Mouse (Mus musculus): ENCODE results near the gene Senp3.
"Not testable (repeated sequence)": the region's sequence is repeated elsewhere in the genome, so short reads cannot be mapped to it uniquely, and the experiment has no call there.

Gene Senp3

DNA sequence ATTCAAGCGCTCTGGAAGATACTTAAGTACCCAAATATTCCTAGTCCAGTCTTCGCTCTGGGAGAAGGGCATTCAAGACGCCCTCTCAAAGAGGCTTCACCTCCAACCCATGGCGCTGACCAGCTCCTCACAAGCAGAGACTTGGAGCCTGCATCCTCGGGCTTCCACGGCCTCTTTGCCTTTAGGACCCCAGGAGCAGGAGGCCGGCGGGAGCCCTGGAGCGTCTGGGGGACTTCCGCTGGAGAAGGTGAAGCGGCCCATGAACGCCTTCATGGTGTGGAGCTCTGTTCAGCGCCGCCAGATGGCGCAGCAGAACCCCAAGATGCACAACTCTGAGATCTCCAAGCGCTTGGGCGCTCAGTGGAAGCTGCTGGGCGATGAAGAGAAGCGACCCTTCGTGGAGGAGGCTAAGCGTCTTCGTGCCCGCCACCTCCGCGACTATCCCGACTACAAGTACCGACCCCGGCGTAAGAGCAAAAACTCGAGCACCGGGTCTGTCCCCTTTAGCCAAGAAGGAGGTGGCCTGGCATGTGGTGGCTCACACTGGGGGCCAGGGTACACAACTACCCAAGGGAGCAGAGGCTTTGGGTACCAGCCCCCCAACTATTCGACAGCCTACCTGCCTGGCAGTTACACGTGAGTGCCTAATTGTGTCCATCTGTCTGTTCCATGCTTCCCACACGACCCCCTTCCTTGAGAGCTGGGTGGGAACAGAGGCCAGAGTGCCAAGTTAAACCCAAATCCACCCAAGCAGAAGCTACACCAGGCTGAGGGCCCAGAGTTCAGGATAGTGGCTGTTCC lies 26.4 kb downstream of the Senp3 start, which contains the start of gene Sox15:
Sox15 (plus strand) TSS at position 51 of the 801 bp plus-strand sequence.
- peak; percentile 89 for DNase-seq (ENCODE audit: low spot score)

DNA sequence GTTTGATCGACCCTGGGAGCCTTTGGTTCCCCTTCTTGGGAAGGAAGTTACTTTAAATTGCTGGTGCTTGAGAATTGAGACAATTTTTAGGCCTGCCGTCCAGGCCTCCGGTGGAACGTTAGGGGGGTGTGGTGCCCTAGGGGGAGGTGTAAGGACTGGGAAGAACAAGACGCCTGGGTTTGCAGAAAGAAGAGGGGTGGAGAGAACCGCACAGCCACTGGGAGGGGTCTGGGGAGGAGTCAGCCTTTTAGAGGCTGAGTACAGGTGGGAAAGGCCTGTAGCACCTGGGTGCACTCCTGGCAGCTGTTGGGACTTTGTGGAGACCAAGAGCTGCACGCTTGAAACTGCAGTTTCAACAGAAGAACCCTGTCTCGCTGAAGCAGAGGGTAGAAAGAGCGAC lies 27.1 kb downstream of the Senp3 start:
- no peak for DNase-seq (ENCODE audit: low spot score)

DNA sequence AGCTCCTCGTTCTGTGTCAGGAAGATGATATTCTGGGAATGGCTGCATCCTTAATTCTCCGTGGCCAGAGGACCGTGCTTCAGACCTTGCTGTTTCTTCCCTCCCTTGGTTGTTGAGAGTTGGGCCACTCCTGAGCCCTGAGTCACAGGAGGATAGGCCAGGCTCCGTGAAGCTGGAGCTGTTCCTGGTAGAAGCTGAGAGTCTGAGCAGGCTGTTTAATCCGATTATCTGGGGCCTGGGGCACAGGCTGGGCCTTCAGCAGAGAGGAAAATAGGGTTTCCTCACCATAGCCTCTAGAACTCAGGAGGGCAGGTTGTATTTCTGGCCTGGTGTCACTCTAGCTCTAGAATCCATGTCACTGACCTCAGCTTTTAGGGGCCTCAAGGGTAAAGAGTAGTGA lies 28.5 kb downstream of the Senp3 start:
- DNase-seq (ENCODE audit: low spot score), result no peak

DNA sequence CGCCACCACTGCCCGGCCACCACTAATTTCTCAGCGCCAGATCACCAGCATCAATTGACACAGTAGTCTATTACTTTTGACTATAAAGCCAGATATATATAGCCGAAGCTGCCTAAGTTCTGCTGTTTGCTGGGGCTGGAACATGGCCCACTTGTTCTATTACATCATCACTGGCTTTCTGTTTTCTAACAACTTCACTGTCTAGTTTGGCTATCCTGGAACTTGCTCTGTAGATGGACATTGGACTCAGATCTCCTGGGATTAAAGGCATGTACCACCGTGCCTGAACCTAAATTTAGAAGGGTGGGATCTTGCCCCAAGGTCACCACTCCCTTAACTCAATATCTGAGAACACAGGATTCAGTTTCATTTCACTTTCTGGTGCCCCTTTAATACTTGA lies 36.0 kb downstream of the Senp3 start:
- no peak for DNase-seq (ENCODE audit: low spot score)

DNA sequence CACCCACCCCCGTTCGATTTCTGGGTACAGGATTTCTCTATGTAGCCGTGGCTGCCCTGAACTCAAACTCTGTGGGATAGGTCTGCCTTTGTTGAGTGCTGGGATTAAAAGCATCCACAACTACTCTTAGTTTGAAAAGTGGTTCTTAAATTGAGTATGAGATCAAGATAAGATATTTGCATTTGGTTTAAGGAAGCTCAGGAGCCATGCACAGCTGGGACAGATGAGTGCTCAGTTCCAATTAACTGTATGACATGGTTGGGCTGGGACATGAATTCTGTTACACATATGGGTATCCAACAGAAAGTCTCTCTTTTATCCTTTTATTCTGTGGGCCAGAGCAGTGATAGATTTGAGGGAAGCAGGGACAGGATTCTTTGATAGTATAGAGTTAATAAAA lies 46.4 kb downstream of the Senp3 start:
- no peak for DNase-seq (ENCODE audit: low spot score)

DNA sequence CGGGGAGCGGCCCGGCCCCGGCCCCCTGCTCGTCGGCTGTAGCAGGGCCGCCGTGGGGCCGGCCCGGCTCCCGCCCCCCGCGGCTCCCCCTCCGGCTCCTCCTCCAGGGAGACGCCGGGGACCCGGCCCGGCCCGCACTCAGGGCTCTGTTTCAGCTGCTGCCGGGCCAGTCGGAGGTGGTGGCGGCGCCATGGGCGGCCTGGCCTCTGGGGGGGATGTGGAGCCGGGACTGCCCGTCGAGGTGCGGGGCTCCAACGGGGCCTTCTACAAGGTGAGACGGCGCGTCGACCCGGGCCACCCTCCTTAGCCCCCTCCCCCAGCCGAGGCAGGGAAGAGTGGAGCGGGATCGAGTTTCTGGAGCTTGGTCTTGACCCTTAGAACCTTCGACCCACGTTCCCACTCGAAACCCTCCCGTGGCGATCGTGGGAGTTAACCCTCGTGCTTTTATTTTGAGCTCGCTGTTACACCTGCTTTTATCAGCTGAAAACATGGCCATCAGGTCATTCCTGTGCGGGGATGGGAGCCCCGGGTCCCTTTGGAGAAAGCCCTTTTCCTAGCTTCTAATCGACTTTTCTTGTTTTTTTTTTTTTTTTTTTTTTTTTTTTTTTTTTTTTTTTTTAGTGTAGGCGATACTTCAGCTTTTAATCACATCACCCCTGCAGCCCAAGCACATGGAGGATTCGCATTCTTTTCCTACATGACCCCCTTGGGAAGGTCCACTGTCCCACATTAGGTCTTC lies 48.6 kb downstream of the Senp3 start:
- no peak for DNase-seq (ENCODE audit: low spot score)

DNA sequence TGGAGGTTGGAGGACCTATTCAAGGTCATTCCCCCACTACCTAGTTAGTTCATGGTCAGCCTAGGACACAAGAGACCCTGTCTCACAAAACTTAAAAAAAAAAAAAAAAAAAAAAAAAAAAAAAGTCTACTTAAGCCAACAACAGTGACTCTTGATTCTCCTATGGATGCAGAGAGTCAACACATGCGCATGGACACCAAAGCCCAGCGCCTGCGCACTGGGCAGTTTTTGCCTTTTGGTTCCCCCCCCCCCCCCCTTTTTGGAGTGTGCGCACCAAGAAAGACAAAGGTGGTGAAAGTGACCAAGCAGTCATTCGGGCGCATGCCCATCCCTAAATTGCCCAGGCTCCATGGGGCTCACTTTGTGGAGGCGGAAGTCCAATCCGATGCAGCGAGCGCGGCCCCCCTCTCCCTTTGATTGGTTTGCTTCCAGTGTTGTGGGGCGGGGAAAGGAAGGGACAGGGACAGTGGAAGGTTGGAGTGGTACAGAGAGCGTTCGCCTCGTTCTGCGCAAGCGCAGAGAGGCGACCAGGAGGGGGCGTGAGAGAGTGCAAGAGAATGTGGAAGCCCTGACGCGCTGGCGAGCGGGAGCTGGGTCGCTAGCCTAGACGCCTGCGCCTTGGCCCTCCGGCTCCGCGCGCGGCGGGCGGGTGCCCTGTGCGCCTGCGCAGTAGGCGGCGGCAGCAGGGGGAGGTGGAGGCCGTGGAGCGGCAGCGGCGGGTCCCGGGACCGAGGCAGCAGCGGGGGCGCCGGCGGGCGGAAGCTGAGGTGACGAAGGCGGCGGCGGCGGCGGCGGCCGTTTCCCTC lies 49.4 kb downstream of the Senp3 start, which contains the start of gene Fxr2:
Fxr2 (plus strand) TSS at position 707 of the 806 bp plus-strand sequence.
- peak; percentile 100 for DNase-seq (ENCODE audit: low spot score)

DNA sequence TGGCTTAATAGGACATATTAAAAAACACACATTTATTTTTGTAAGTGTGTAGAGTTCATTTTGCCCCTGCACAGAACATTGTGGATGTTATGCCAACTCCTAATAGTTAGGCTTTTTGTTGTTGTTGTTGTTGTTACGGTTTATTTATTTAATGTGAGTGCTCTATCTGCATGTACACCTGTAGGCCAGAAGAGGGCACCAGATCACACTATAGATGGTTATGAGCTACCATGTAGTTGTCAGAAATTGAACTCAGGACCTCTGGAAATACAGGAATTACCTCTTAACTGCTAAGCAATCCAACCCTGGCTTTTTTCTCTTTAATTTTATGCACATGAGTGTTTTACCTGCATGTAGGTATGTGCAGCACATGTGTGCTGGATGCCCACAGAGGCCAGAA lies 52.1 kb downstream of the Senp3 start:
- DNase-seq (ENCODE audit: low spot score), result peak; percentile 47

DNA sequence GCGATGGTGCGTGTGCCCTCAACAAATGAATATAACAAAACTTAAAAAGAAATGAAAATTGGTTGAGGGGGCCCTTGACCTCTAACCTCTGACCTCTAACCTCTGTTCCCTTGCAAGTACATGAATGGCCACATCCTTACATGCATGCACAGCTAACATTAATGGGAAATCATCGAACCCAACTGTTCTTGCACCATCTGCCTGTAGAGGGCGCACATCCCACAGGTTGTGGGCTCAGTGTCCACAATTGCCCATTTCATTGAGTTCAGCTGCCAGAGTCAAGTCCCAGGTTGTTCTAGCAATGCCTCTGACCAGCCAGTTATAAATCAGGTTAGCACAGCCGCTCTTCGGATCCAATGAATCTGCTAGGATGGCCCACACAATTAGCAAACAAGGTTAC lies 53.6 kb downstream of the Senp3 start:
- peak; percentile 90 for DNase-seq (ENCODE audit: low spot score)

DNA sequence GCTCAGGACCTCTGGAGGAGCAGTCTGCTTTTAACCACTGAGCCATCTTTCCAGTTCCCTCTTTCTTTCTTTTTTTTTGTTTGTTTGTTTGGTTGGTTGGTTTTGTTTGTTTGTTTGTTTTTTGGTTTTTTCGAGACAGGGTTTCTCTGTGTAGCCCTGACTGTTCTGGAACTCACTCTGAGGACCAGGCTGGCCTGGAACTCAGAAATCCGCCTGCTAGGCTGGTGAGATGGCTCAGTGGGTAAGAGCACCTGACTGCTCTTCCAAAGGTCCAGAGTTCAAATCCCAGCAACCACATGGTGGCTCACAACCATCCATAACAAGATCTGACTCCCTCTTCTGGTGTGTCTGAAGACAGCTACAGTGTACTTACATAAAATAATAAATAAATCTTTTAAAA lies 57.5 kb downstream of the Senp3 start:
- DNase-seq (ENCODE audit: low spot score), result not testable (repeated sequence)
